Mouse (Mus musculus) left cerebral cortex, adult 6 months (tissue): ENCODE results near the gene Gm14308. TPM values are rescaled to one million over a fixed set of nuclear protein-coding genes. Genes with fewer than 3 reads are reported as not detected.

Experiments
- long read RNA-seq, 2 experiments: library from polyadenylated mRNA; unstranded; transcript quantifications; one replicate each; pipeline ENCODE4 v2.0.0; 2019 to 2020
- polyA plus RNA-seq: library from polyadenylated mRNA; unstranded; fragments of <200 nt; fragmentation: Nextera tagmentation; gene quantifications from 2 replicates; pipeline ENCODE4 v1.2.3, GENCODE M21; 2021

Gm14308 gene
- polyA plus RNA-seq, result 39.2 and 46.9 TPM in 2 replicates
- long read RNA-seq, experiment 1, transcript Gm14308-203 (4 exons, 1,458 nt), result major isoform, 84 of 114 reads
- long read RNA-seq, experiment 1, partial matches to known transcripts, result 13 of 114 reads
- long read RNA-seq, experiment 1, other reads (novel, unspliced or antisense), result 13 of 114 reads
- long read RNA-seq, experiment 2, transcript Gm14308-203 (4 exons, 1,458 nt), result major isoform, 26 of 34 reads
- long read RNA-seq, experiment 2, partial matches to known transcripts, result 0 of 34 reads
- long read RNA-seq, experiment 2, other reads (novel, unspliced or antisense), result 8 of 34 reads

DNA sequence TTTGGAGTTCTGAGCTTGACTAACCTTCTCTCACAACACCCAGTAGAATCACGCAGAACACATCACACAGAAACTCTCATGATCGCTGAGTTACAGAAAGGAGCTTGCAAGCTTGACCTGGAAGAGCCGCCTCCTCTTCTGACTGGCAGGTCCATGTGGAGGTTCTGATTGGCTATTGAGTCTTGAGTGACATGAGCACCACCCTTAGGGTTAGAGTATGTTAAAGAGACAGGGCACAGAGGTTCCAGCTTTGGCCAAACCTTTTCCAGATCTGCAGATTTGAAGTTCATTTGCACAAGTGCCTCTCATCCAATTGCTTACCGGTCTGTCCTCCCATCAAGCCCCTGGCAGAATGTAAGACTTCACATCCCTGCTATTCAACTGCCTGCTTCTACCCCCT, at the start of gene Gm14308:
Gm14308 (minus strand) TSS at position 101 of the 400 bp plus-strand sequence.

DNA sequence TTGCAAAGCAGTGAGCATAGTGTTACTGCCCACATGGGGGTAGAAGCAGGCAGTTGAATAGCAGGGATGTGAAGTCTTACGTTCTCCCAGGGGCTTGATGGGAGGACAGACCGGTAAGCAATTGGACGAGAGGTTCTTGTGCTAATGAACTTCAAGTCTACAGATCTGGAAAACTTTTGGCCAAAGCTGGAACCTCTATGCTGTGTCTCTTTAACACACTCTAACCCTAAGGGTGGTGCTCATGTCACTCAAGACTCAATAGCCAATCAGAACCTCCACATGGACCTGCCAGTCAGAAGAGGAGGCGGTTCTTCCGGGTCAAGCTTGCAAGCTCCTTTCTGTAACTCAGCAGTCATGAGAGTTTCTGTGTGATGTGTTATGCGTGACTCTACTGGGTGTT, 34.1 kb upstream of the Gm14308 start, which contains the start of gene Zfp973:
Zfp973 (plus strand) TSS at position 301 of the 400 bp plus-strand sequence.

Other genes starting within 250 kb of the Gm14308 start
- gene Gm14435, start 212.8 kb downstream of the Gm14308 start, polyA plus RNA-seq, result 12.6 and 18.1 TPM in 2 replicates
- gene Gm14434, start 149.6 kb downstream of the Gm14308 start, polyA plus RNA-seq, result 25.4 and 43.6 TPM in 2 replicates
- not detected in 2 replicates for gene Zfp967, start 115.3 kb downstream of the Gm14308 start, polyA plus RNA-seq
- gene Zfp973, start 34.2 kb upstream of the Gm14308 start, polyA plus RNA-seq, result 10.0 and 11.8 TPM in 2 replicates
- gene Gm14305, start 72.0 kb upstream of the Gm14308 start, polyA plus RNA-seq, result 48.0 and 62.3 TPM in 2 replicates
- 56.3 and 70.8 TPM in 2 replicates for gene Gm14295, start 162.3 kb upstream of the Gm14308 start, polyA plus RNA-seq
- not detected in 2 replicates for gene Gm14408, start 194.8 kb upstream of the Gm14308 start, polyA plus RNA-seq